Mouse (Mus musculus): Measurements from ENCODE around the gene Znrf2. TPM values are rescaled to one million over a fixed set of nuclear protein-coding genes. Genes with fewer than 3 reads are reported as not detected.
A peak's percentile ranks its signal among the peaks of the same experiment; 100 is the strongest.

Znrf2 gene
- total RNA-seq (2022) = 10 to 100 TPM; 13.0 to 18.4 (median 16.1) TPM

DNA sequence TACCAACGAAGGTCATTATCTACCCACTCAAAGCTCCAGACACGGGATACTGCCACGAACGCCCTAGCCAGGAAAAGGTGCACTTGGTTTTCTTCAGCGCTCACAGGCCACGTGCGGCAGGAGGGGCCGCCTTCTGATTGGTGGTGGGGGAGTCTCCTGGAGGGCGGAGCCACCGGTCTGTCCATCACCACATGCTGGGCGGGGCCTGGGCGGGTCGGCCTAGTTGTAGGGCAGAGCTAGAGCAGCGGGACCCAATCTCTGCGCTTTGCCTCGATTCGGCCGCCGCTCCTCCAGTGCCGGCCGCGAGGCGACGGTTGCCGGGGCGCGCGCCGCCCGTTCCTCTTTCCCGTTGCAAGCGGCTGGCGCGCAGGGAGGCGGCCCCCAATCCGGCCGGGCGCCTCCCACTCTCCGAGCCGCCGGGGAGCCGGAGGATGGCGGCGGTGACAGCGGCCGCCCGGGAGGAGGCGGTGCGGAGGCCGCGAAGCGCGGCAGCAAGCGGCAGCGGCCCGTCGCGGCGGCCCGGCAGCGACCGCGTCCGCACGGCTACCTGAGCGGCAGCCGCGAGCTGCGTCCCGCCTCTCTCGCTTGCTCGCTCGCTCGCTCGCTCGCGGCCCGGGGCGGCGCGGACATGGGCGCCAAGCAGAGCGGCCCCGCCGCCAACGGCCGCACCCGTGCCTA, at the start of gene Znrf2:
Znrf2 (plus strand) TSS at position 529 of the 678 bp plus-strand sequence.
- DNase-seq (ENCODE audit: low spot score in 2 of 2) = peak; percentile 88 to 93

DNA sequence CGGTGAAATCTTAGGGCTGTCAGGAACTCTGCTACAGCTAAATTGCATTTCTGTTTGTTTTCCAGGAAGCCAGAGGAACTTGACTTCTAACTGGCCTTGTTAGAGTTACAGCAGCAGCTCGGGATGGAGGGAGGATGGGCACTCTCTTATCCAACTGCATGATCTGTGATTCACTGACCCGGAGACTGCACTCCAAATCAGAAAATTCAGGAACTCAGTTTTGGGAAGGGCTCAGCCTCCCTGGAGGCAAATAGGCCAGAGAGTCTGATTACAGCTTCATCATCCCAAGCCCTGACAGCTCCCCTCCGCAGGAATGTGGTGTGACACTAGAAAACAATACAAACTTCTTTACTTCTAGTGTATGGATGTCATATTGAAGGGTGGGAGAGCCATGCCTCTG, 49.0 kb upstream of the Znrf2 start:
- DNase-seq (ENCODE audit: low spot score in 2 of 2) = no peak

DNA sequence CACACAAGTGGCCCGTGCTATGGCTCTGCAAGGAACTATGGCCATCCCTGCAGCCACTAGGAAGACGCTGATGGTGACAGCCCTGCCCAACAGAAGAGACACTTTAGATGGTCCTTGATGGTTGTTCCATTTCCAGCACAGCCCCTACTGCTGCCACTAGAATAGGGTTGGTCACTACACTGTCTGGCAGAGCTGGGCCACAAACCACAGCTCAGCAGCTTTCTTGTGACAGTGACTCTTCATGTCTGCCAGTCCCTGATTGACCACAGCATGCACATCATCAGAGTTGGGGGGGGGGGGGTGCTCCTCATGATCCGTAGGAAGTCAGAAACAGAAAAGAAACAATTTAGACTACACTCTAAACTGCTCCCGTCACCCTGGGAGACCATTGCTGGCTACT, 46.0 kb upstream of the Znrf2 start:
- DNase-seq (ENCODE audit: low spot score in 2 of 2) = no peak

DNA sequence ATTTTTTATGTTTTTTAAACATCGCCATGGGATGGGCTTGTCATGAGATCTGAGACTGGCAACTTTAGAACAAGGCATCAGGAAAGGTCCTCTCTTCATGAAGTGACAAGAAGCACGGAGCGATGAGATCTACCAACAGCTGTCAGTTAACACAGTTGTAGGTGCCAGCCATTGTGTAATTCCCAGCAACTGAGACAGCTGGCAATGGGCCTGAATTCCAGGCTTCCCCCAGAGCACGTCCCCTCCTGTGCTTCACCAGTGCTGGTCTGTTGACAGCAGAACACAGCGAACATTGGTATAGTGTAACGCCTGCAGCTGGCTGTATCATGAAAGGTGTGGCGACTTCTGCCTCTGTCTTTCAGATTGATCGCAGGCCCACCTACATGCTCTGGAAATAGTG, 45.5 kb upstream of the Znrf2 start:
- DNase-seq (ENCODE audit: low spot score in 2 of 2) = peak; percentile 6 to 33

DNA sequence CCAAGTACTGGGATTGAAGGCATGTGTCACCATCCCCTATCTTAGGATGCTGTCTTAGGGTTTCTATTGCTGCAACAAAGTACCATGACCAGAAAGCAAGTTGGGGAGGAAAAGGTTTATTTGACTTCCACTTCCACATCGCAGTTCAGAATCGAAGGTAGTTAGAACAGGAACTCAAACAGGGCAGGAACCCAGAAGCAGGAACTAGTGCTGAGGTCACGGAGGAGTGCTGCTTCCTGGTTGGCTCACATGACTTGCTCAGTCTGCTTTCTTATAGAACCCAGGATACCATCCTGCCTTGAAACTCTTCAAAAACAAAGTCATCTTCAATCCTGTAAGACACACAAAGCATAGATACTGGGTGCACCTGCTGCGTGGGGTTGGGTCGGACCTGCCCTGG, 44.6 kb upstream of the Znrf2 start:
- DNase-seq (ENCODE audit: low spot score in 2 of 2) = no peak

DNA sequence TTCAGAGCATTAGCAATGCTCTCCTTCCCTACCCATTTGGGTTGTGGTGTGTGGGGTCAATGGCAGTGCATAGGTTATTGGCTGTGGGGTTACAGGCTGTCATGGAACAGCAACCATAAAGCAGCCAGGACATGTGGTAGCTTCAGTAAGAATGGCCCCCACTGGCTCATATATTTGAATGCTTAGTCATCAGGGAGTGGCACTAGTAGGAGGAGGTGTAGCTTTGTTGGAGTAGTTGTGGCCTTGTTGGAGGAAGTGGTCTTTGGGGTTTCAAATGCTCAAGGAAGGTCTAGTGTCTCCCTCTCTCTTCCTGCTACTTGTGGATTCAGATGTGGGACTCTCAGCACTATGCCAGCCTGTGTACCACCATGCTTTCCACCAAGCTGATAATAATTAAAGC, 41.0 kb upstream of the Znrf2 start:
- DNase-seq (ENCODE audit: low spot score in 2 of 2) = no peak

DNA sequence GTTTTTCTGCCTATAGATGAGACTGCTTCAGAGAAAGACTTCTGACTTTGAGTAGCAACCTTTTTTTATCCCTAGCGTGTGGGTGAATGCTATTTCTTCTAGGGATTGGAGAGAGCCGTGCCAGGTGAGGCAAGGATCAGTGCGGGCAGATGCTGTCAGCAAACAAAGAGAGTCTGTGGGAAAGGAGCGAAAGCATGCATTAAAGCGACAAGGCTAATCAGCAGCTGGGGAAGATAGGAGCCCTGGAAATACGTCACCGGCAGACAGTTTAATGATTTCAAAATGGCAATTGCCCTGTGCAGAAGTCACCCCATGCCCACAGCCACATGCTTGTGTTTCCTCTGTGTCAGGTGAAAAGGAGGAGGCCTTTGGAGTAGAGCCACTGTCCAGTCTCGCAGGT, 39.1 kb upstream of the Znrf2 start:
- DNase-seq (ENCODE audit: low spot score in 2 of 2) = no peak

DNA sequence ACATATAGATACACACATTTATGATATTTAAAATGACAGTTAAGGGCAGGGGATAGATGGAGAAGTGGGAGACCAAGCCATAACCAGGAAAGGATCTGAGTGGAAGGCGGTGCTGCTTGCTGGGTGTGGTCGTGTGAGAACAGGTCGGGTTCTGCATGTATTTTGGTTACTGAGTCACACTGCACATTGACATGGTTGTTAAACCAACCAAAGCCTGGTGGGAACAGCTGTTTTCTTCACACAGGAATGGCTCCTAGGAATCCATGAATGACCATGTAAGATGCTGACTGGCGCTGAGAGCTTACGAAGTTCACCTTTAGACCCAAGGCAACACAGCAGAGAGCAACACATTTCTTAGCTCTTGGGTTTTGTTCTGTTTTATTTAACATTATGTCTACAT, 36.7 kb upstream of the Znrf2 start:
- no peak for DNase-seq (ENCODE audit: low spot score in 2 of 2)

DNA sequence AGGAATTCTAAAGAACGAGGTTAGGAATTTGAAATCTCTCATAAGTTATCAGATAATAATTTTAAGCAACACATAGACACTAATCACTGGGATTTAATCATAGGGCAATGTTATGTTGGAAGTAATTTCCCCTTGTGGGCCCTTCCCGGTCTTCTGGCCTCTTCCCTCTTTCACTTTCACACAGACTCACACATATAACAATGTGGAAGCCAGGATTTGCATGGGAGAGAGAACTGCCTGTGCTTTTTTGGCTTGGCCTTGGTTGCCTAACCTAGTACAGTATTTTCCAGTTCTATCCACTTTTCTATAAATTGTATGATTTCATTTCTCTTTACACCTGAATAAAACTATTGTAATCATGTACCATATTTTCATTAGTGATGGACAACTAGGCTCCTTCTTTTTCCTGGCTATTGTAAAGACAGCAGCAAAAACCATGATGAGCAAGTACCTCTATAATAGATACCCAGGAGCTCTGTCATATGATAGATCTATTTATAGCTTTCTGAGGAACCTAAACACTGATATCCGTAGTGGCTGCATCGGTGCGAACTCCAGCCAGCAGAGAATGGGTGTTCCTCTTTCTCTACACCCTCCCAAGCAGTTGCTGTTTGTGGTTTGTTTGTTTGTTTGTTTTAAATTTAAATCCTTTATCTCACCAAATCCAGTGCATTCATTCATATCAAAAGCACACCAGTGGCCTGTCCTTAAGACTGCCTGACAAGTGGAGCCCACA, 36.0 kb upstream of the Znrf2 start:
- DNase-seq (ENCODE audit: low spot score in 2 of 2) = no peak

DNA sequence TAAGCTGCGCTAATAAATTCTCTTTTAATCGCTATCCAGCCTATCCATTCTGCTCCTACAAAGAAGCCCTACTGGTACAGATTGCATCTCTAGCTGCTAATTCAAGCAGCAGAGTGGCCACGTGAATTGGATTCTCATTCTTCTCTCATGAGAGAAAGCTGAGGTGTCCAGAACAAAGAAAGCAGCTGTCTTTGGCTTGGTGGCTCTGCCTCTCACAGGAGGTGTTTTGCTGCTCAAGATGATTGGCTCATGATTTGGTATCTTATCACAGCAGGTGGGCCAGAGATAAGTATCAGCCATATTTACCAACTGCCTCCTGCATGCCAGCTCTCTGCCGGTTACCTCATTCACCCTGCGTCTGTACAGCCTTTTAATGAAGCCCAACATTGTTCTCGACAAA, 34.8 kb upstream of the Znrf2 start:
- no peak for DNase-seq (ENCODE audit: low spot score in 2 of 2)

DNA sequence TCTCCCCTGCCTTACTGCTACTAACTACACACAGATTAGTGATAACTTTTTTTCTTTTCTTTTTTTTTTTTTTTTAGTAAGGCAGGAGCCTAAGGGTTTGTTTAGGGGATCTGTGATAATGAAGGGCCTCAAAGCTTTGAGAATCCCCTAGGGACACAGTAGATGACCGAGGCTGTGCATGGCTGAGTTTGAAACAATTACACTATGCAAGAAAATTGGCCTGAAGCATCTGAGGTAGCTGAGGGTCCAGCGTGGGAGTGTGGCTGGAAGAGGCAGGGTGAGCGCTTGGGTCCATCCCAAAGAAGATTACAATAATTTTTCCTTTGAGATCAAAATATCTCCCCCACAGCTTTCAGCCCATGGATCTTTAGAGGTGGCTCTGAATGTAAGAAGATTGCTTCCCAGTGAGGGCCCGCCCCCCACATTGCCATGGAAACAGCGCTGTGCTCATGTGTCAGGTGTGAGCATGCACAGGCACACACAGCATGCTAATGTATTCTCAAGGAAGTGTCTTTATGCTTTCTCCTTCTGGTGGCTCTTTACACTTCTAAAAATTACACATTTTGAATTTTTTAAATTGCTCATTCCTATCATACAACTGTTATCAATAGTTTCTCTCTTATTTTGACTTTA, 31.5 kb upstream of the Znrf2 start:
- no peak for DNase-seq (ENCODE audit: low spot score in 2 of 2)

DNA sequence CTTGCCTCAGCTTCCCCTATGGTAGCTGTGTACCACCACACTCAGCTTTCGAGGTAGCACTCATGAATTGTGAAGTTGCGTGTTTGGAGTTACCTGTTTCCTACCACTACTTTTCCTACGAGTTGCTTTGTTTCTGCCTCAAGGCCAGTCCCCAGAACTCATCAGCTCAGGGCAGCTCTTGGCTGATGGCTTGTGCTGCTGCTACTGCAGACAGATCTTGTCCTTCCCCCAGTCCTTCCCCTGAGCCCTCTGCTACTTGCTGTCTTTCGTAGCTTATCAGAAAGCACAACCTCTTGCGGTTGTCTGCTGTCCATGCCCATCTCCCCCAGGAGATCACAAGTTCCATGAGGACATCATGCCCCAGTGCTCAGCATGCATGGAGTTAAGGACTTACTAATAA, 29.9 kb upstream of the Znrf2 start:
- no peak for DNase-seq (ENCODE audit: low spot score in 2 of 2)

DNA sequence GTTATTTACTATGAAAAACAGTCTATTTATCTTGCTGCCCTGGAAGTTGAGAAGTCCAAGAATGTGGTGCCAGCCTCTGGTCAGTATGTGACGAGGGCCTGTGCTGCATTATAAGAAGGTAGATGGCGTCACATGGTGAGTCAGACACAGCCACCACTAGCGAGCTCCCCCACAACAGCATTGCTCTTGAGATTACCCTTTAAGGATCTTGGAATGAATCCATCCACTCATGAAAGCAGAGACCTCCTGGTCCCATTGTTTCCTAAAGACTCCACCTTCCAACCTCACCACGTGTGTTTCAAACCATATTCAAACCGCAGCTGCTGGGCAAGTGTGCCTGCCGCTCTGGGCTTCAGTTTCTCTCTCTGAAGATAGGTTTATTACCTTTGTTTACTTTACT, 28.2 kb upstream of the Znrf2 start:
- no peak for DNase-seq (ENCODE audit: low spot score in 2 of 2)

DNA sequence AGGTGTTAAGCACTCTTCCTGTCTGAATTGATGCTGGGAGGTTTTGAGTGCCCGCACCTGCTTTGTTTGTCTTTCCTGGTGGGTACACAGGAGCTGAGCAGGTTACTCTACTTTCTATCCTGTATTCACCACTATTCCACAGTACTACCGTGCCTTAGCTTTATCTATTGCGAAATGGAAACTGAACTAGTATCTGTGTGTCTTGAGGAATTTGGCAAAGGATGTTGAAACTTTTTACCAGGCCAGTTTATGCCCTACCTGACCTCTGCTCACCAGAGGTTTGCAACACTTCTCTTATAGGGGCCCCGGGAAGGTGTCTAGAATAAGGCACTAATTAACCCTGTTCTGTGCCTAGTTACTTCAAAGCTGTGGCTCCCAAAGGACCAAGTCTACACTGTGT, 27.6 kb upstream of the Znrf2 start:
- DNase-seq (ENCODE audit: low spot score in 2 of 2) = no peak

DNA sequence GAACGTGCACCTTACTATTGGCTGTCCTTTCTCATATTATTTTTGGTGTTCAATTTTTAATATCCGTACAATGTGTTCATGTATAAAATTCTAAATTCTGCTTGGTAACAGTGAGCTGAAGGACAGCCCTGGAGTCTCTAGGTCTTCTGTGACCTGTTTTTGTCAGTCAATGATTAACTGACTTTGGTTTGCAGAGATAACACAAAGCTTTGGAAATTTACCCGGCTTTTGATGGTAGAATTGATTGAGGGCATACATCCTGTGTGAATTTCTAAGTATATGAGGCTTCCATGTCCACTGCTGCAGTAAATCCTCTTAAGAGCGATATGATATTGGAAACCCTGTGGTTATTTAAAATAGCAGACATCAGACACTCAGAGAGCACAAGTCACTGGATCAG, 26.6 kb upstream of the Znrf2 start:
- DNase-seq (ENCODE audit: low spot score in 2 of 2) = no peak

DNA sequence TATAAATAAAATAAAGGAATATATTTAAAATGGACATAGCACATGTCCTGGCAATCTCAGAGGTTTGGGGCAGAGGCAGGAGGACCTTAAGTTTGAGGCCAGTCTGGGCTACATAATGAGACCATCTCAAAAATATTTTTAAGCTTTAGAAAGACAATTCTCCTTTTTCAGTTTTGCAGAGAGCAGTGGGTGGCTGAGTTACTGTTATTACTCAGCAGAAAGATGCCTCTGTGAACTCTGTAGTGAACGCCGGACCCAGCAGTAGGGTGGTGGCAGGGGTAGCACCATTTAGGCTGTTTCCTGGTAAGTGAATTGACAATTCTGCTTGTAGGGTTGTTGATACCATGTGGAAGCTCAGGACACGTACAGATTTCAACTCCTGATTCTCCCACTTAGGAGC, 22.9 kb upstream of the Znrf2 start:
- no peak for DNase-seq (ENCODE audit: low spot score in 2 of 2)

DNA sequence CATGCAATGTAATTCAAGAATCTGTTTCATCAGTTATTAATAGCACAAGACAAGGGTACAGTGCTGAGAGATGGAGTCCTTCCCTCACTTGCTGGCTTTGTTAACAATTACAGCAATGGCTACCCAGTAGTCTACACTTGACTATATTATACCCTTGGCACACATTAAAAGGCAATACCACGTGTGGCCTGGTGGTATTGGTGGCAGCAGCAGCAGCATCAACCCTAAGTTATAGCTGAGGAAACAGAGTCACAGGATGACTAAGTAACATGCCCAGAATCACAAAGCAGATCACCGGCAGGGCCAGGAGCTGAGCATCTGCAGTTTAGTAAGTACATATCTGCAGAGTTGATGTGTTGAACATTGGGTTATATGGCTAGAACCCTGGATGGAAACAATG, 22.3 kb upstream of the Znrf2 start:
- DNase-seq (ENCODE audit: low spot score in 2 of 2) = no peak

DNA sequence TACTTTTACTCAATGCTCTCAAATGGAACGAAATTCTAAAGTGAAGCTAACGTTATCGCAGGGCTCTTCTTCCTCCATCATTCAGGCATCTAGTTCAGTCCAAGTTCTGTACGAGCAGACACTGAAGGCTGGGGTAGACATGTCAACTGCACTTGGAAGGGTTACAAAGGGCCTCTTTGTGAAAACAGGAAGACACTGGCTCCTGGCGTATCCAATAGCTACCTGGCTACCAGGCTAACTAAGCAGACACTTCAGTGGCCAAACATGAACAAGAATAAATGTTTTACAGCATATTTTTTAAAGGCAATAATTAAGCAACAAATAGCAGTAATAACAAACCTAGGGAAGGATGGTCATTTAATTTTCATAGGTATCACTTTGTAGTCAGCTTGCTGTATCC, 21.7 kb upstream of the Znrf2 start:
- no peak for DNase-seq (ENCODE audit: low spot score in 2 of 2)

DNA sequence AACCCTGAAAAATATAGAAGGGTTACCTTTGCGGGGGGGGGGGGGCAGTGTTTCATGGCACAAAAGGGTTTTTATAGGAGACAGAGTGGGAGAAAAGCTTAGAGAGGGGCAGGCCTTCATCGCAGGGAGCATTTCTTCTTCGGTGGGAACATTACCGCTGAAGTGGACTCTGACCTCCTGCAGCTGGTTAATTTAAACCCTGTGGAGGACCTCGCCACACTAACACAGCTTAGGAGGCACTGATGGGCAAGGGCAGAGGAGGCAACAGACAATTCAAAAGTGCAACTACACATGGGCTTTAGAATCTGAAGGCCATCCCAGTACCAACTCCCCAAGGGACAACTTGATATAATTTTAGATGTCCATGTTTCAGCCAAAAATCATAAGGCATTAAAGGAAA, 20.7 kb upstream of the Znrf2 start:
- DNase-seq (ENCODE audit: low spot score in 2 of 2) = no peak

DNA sequence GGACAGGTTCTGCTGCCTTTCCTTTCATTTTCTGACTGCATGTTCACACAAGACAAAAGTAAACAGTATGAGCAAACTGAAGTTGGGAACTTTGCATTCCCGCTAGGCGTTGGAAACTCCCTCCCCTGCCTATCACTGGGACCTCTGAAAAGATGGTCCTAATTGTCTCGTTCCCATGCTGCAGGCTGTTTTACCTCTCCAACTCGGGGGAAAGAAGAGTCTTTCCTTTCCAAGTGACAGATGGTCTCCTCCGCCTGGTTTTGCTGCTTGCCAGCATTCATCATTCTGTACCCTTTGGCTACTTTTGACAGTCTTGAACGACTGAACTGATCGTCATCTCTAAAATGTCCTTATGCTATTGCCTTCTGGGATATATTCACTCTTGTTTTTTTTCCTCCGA, 14.4 kb upstream of the Znrf2 start:
- DNase-seq (ENCODE audit: low spot score in 2 of 2) = no peak

DNA sequence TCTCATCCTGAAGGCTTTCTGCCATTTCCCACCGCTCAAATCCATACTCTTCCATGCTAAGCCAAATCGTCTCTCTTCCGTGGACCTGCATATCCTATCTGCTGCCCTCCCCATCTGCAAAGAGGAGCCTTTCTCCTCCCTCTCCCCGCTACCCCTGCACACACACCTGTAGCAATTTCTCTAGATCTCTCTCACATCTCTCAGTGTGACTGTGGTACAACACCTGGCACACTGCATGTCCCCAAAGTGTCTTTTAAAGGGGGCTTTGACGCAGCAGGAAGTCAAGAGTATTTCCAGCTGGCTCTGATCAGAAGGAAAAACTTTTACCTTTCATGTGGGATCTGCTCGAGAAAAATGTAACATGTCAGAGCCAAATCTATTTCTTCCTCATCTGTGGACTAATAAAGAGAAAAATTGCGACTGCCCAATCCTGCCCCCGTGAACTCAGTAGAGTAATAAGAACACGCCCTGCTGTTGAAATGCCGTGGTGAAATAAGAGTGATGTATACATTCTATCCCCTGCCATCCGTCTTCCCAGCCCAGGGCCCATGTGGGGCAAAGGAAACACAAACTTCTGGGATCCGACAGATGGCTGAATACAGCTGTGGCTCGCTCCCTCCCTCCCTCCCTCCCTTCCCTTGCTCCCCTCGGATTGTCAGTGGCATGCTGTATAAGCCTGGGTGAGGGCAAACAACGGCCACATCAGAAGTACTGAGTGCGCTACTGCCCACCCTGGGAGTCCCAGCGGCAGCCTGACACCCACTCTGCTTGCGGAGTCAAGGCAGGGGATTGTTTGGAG, 12.5 kb upstream of the Znrf2 start:
- no peak for DNase-seq (ENCODE audit: low spot score in 2 of 2)

DNA sequence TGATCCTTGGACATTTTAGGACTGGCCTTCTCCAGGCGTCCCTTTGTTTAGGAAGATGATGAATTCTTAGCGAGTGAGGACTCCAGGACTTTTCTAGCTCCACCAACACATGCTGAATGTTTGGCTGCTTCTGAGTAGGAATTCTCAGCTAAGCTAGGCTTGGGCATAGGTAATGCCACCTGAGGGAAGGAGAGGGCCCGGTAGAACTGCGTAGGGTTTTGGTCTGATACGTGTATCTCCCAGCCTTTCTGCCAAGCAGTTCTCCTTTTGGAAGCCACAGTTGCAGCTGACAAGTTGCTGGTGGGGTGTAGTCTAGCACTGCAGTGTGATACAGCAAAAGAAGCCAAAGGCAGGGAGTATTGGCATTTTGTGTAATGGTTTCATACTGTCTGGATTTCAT, 10.9 kb upstream of the Znrf2 start:
- DNase-seq (ENCODE audit: low spot score in 2 of 2) = no peak
